Mouse (Mus musculus) liver, embryonic 11.5 days (tissue): ENCODE data around the gene Ankrd53. TPM values are rescaled to one million over a fixed set of nuclear protein-coding genes. Genes with fewer than 3 reads are reported as not detected.

Experiments used
- ATAC-seq: fragments of 200-750 bp; cut with Nextera tagmentation; replicated peaks from 2 replicates; pipeline ENCODE4 v1.8.0; 2017; ENCODE audit warnings: moderate number of reproducible peaks, mild to moderate bottlenecking, moderate TSS enrichment, moderate library complexity; ENCODE audit not compliant: low FRiP score
- DNase-seq: peaks from one replicate; pipeline ENCODE4 v3.0.0-alpha.2; 2017; ENCODE audit warnings: low spot score
- H3K27ac ChIP-seq: fragments of 300-500 bp; sonication (generic); 2 replicates; pipeline ENCODE4 v1.5.1; 2014; ENCODE audit warnings: mild to moderate bottlenecking, low read depth, low read length, control low read depth
- H3K27me3 ChIP-seq: fragments of 300-500 bp; sonication (generic); replicated peaks from 2 replicates; pipeline ENCODE4 v1.6.1; 2014; ENCODE audit warnings: low read length, mixed read lengths; ENCODE audit not compliant: control insufficient read depth, insufficient read depth
- H3K36me3 ChIP-seq: fragments of 300-500 bp; sonication (generic); 2 replicates; pipeline ENCODE4 v1.6.1; 2014; ENCODE audit warnings: mild to moderate bottlenecking, low read length, moderate library complexity, mixed read lengths; ENCODE audit not compliant: control insufficient read depth, insufficient read depth
- H3K4me1 ChIP-seq: fragments of 300-500 bp; sonication (generic); replicated peaks from 2 replicates; pipeline ENCODE4 v1.6.1; 2014; ENCODE audit warnings: low read length, mixed read lengths; ENCODE audit not compliant: control insufficient read depth, insufficient read depth
- H3K4me2 ChIP-seq: fragments of 300-500 bp; sonication (generic); 2 replicates; pipeline ENCODE4 v1.6.1; 2014; ENCODE audit warnings: mild to moderate bottlenecking, control low read depth, moderate library complexity
- H3K4me3 ChIP-seq: fragments of 300-500 bp; sonication (generic); 2 replicates; pipeline ENCODE4 v1.5.1; 2014; ENCODE audit warnings: low read depth, low read length, control low read depth
- H3K9ac ChIP-seq: fragments of 300-500 bp; sonication (generic); 2 replicates; pipeline ENCODE4 v1.6.1; 2014; ENCODE audit warnings: low read depth, low read length, control low read depth
- H3K9me3 ChIP-seq: fragments of 300-500 bp; sonication (generic); 2 replicates; pipeline ENCODE4 v1.6.1; 2016; ENCODE audit warnings: low read length, inconsistent platforms, mixed read lengths; ENCODE audit not compliant: control insufficient read depth
- WGBS: fragments of 180-500 bp; shearing (Covaris S2); extraction: QIAGEN DNeasy Blood & Tissue Kit; methylation state at CpG from one replicate; pipeline ENCODE4 v1.1.7; 2014; 5-methylcytosine and 5-hydroxymethylcytosine counted together
- polyA plus RNA-seq: library from polyadenylated mRNA; unstranded; fragments of >200 nt; fragmentation: Nextera tagmentation; extraction: Ambion mirVana; gene quantifications from 2 replicates; pipeline ENCODE4 v1.2.1, GENCODE M21; 2014

The Ankrd53 gene
- polyA plus RNA-seq, result 0.18 TPM in 1 of 2 replicates, not detected in the other

DNA sequence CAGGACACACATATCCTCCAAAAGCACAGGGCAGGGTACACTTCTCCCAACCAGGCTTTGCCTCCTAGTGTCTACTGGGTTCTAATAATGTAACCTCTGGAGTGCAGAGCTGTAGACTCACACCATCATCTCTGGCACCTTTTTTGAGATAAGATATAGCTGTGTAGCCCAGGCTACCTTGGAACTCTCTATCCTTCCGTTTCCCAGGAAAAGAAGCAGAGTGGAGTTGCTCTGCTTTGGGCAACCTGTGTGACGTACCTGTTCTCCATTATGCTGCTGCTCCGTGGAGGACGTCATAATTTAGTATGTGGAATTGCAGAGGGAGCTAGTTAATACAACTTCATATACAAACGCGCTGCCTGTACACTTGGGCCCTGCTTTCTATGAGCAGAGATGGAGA lies at the start of gene Ankrd53:
TSS of gene Ankrd53 (plus strand) at position 301 of the 400 bp plus-strand sequence.
- Histone ChIP-seq H3K27ac (no peak within 1 kb of the TSS), H3K9me3 (no peaks in the 10 kb centered on the region), H3K4me1 (peaks cover 5% of the 10 kb centered on the region), H3K4me2 (peak within 1 kb of the TSS; percentile 71), H3K4me3 (peak within 1 kb of the TSS; percentile 36; the same call in 1 of the 2 replicates), H3K36me3 (no peaks in the 10 kb centered on the region), H3K9ac (peak within 1 kb of the TSS; percentile 34; the same call in 1 of the 2 replicates), H3K27me3 (peaks cover 63% of the 10 kb centered on the region)
- DNase-seq, result no peak
- 29% methylated on average over 6 of the region's 6 CpGs for whole genome bisulfite sequencing
- ATAC-seq, result no peak

DNA sequence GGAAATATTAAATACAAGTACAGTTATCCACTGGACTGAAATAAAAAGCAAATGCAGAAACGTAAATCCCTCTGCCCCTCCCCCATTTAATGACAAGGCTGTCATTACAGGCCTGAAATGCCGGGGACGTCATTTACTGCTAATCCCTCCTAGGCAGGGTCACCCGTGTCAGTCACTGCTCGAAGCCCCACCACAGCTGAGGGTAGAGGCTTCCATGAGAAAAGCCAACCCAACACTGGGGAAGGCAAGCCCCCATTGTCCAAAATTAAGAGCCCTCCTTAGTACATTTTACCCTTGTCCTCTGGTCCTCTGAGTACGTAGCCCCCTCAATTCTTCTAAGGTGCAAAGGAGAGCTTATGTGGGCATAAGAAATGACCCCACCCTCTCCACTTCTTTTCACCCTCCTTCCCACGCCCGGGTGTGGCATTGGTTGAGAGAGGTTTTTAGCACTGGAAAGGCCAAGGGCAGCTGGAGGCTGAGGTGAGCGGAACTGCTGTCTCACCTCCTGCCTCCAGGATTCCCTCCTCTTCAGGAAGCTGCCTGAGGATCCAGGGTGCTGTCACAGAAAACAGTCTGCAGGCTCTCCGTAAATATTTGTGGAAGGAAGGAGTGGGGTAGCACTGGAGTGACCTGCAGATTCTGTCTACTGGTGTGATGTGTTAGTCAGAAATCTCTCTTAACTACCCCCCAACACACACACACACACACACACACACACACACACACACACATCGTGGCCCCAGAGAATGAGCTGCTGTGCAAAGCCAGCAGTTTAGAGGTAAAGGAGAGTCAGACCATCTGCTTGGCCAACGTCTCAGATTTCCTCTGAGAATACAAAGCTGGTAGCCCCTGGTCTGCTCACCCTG lies 48.9 kb upstream of the Ankrd53 start:
- Histone ChIP-seq H3K9ac (no peak overlapping the region), H3K9me3 (no peaks in the 10 kb centered on the region), H3K27me3 (peaks cover 98% of the 10 kb centered on the region), H3K4me2 (no peak overlapping the region), H3K4me1 (peaks cover 9% of the 10 kb centered on the region; the same call in 1 of the 2 replicates), H3K27ac (no peak overlapping the region), H3K4me3 (no peak overlapping the region), H3K36me3 (no peaks in the 10 kb centered on the region)
- DNase-seq, result no peak
- 9% methylated on average over 12 of the region's 12 CpGs for WGBS
- ATAC-seq, result no peak

DNA sequence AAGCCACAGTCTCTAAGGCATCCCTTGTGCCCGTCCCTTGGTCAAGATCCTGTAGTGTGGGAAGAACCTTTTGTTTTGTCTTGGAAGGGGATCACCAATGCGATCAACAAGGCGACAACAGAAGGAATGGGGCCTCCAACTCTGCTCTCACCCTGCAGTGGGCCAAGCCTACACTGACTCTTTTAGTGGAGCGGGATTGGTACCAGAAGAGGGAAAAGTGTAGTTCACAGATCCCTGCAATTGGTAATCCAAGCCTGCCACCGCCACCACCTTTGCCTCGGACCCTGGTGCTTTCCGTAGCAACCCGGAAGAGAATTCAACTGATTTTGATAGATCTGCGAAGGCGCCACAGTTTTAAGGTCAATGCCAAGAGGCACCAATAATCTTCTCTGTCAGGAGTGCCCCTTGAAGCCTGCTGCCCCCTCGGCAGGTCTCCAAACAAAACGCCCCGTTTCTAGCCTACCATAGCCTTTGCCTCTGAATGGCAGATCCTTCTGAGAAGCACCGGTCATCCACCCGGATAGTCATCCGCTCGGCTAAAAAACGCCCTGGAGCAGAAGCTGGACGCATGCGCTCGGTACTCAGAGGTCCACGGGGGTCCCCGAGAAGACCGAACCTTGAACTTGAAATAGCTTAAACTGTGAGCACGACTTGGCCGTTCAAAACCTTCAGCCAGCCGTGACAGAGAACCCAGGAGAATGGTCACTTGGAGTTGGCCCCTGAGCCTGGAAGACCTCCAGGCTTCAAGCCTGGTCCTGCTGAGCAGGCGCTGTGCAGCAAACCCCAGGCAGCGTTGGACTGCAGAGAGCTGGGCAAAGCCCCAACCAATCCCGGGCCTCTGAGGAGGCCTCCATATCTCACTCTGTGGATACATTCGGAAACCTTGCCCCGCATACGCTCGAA lies 48.0 kb upstream of the Ankrd53 start:
- Histone ChIP-seq H3K4me1 (peaks cover 9% of the 10 kb centered on the region; the same call in 1 of the 2 replicates), H3K27me3 (peaks cover 97% of the 10 kb centered on the region), H3K36me3 (no peaks in the 10 kb centered on the region), H3K27ac (no peak overlapping the region), H3K9ac (no peak overlapping the region), H3K4me3 (no peak overlapping the region), H3K9me3 (no peaks in the 10 kb centered on the region), H3K4me2 (0 out of 2 replicates have a peak overlapping the region, but pooled peaks have one; percentile 20)
- no peak for ATAC-seq
- 2% methylated on average over 34 of the region's 34 CpGs for WGBS
- no peak for DNase-seq

DNA sequence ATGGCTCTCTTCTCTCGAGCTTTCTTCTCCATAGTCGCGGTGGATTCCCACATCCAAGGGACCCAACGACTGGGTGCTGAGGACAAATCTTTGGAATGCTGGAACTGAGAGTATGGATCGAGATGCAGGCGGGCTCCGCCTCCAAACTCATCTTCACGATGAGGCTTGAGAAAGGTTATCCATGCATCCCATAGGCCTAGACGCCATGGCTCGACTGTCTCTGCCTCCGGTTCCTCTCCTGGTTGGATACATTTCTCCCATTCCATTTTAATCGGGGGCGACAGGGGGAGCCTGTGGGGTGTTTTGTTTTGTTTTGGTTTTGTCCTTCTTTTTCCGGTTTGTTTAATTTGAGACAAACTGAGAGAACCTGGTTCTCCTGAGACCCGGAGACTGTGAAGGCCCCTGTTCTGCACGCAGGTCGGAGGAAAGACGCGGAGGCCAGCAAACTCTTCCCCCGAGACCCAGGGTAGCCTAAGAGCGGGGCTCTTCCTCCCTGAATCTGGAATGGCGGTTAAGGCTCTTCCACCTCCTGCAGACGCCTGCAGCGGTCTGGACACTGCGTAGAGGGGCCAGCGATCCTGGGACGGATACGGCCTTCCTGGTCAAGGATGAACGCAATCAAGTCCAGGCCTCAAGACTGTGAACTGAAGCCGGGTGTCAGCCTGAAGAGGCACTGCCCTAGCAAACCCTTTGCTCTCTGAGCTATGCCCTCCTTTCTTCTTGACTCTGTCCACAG lies 46.8 kb upstream of the Ankrd53 start:
- Histone ChIP-seq H3K4me3 (no peak overlapping the region), H3K4me1 (peaks cover 9% of the 10 kb centered on the region; the same call in 1 of the 2 replicates), H3K27me3 (peaks cover 96% of the 10 kb centered on the region), H3K36me3 (no peaks in the 10 kb centered on the region), H3K9ac (no peak overlapping the region), H3K9me3 (no peaks in the 10 kb centered on the region), H3K27ac (no peak overlapping the region), H3K4me2 (no peak overlapping the region)
- WGBS, result 4% methylated on average over 30 of the region's 30 CpGs
- DNase-seq (no peak), ATAC-seq (no peak)

DNA sequence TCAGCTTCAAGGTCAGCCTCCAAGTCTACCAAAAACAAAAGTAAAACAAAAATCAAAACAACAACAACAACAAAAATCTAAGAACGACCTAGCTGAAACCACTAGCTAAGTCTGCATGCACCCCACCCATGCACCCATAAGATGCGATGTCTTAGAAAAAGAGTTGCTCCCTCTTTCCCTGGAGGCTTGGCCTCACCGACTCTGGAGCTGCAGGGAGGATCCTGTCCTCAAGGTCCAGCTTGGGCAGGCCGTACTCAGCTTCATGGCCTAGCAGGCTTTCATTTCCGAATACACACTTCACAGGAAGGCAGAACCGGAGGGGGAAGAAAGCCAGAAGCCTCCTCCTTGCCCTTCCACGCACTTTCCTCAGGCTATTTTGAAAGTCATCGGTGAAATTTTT lies 45.4 kb upstream of the Ankrd53 start:
- Histone ChIP-seq H3K4me1 (peaks cover 3% of the 10 kb centered on the region; the same call in 1 of the 2 replicates), H3K4me3 (no peak overlapping the region), H3K9me3 (no peaks in the 10 kb centered on the region), H3K36me3 (no peaks in the 10 kb centered on the region), H3K27ac (no peak overlapping the region), H3K4me2 (no peak overlapping the region), H3K27me3 (peaks cover 96% of the 10 kb centered on the region), H3K9ac (no peak overlapping the region)
- WGBS, result 10% methylated on average over 8 of the region's 8 CpGs
- ATAC-seq (no peak), DNase-seq (no peak)

DNA sequence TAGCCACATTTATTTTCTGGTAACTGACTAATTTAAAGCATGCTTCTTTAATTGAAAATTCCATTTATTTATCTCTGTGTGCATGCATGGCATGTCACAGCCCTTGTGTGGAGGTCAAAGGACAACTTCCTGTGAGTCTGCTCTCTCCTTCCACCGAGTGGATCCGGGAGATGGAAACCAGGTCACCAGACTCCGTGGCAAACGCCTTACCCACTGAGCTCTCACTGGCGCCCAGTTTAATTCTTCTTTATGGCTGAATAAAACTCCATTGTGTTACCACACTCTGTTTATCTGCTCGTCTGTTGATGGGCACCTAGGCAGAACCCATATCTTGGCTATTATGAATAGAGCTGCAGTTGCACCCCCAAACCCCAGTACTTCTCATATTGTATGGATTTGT lies 39.9 kb upstream of the Ankrd53 start:
- 21% methylated on average over 6 of the region's 6 CpGs for WGBS

DNA sequence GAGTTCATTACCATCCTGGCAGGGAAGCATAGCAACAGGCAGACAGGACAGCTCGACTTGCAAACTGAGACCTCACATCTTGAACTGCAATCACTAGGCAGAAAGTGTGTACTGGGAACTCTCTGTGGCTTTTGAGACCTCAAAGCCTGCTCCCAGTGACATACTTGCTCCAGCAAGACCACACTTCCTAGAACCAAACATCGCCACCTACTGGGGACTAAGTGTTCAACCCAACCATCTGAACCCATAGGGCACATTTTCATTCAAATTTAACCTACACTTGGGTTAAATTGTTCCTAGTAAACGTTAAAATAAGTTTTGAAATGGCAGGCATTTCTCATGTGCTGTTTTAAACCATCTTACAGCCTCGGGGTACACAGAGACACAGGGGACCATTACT lies 35.3 kb upstream of the Ankrd53 start:
- Histone ChIP-seq H3K9ac (no peak overlapping the region), H3K4me3 (no peak overlapping the region), H3K27me3 (peaks cover 8% of the 10 kb centered on the region), H3K4me2 (no peak overlapping the region), H3K27ac (no peak overlapping the region), H3K9me3 (no peaks in the 10 kb centered on the region), H3K4me1 (no peaks in the 10 kb centered on the region), H3K36me3 (no peaks in the 10 kb centered on the region)
- no peak for ATAC-seq
- WGBS, result 35% methylated on average over 4 of the region's 4 CpGs
- no peak for DNase-seq

More for the DNA sequence above, 39.9 kb upstream of the Ankrd53 start:
- Histone ChIP-seq H3K9me3 (no peaks in the 10 kb centered on the region), H3K27ac (no peak overlapping the region), H3K36me3 (no peaks in the 10 kb centered on the region), H3K27me3 (peaks cover 50% of the 10 kb centered on the region), H3K4me1 (no peaks in the 10 kb centered on the region), H3K4me3 (no peak overlapping the region), H3K9ac (no peak overlapping the region), H3K4me2 (no peak overlapping the region)
- DNase-seq (no peak), ATAC-seq (no peak)

DNA sequence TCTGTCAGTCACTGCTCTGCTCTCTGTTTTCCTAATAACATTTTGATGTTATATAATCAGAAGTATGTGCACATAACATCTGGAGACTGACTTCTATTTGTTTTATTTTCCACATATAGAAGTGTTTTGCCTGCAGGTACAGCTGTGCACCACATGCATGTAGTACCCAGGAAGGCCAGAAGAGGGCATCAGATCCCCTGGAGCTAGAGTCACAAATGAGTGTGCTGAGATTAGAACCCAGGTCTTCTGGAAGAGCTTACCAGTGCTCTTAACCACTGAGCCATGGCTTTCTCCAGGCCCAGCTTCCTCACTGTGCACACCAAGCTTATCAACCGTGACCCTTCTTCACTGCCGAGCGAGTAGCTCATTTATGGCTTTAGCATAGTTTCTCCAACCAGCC lies 34.0 kb upstream of the Ankrd53 start:
- ATAC-seq (no peak), DNase-seq (no peak)
- H3K9me3 ChIP-seq, result no peaks in the 10 kb centered on the region
- H3K4me3 ChIP-seq, result no peak overlapping the region
- no peaks in the 10 kb centered on the region for H3K36me3 ChIP-seq
- H3K27me3 ChIP-seq, result peaks cover 3% of the 10 kb centered on the region
- WGBS, result 84% methylated on average over 3 of the region's 3 CpGs
- no peak overlapping the region for H3K27ac ChIP-seq
- H3K4me1 ChIP-seq, result no peaks in the 10 kb centered on the region
- no peak overlapping the region for H3K4me2 ChIP-seq
- no peak overlapping the region for H3K9ac ChIP-seq
